8 mouse cellular contexts compared by ENCODE assay signal in genomic region chr9:120591490-120591889, GRCm38 (mm10). TPM values are rescaled to one million over a fixed set of nuclear protein-coding genes. Genes with fewer than 3 reads are reported as not detected.
DNase-seq lines count a peak whose midpoint lies in the region; ATAC-seq and TF ChIP-seq lines count a peak whose summit lies in the region.

No protein-coding gene starts in this region.

- DNase-seq in midbrain, embryonic 11.5 days (ENCODE audit: low spot score, missing footprints): peak; percentile 99
- DNase-seq in T-cell, adult 2 months (ENCODE audit: low spot score): peak; percentile 64
- DNase-seq in embryo, embryonic 11 days: peak; percentile 79
- peak; percentile 74 to 87 for DNase-seq in heart, postnatal 36 days
- peak; percentile 93 for DNase-seq in limb, embryonic 11.5 days (ENCODE audit: low spot score)
- DNase-seq in thymus, postnatal 36 days: peak; percentile 66 to 74

- 3% methylated on average over 9 of the region's 9 CpGs for WGBS in midbrain, embryonic 11.5 days
- 2% methylated on average over 9 of the region's 9 CpGs for WGBS in midbrain, embryonic 13.5 days
- WGBS in limb, embryonic 11.5 days: 5% methylated on average over 9 of the region's 9 CpGs
- 2% methylated on average over 9 of the region's 9 CpGs for WGBS in olfactory bulb, adult 2 months

- H3K27me3 ChIP-seq in midbrain, embryonic 11.5 days (ENCODE audit: control insufficient read depth, insufficient read depth, low read length): no peaks in the 10 kb centered on the region
- 0 out of 2 replicates have a peak, but pooled peaks cover 3% of the 10 kb centered on the region for H3K27me3 ChIP-seq in midbrain, embryonic 13.5 days
- H3K27me3 ChIP-seq in limb, embryonic 11.5 days (ENCODE audit: control insufficient read depth, insufficient read depth, low read length): no peaks in the 10 kb centered on the region

- no peaks in the 10 kb centered on the region for H3K9me3 ChIP-seq in midbrain, embryonic 11.5 days (ENCODE audit: control insufficient read depth, low read length)
- no peaks in the 10 kb centered on the region for H3K9me3 ChIP-seq in midbrain, embryonic 13.5 days
- no peaks in the 10 kb centered on the region for H3K9me3 ChIP-seq in limb, embryonic 11.5 days (ENCODE audit: control insufficient read depth, low read length)

- no peaks in the 10 kb centered on the region for H3K36me3 ChIP-seq in midbrain, embryonic 11.5 days (ENCODE audit: control insufficient read depth, insufficient read depth, low read length)
- H3K36me3 ChIP-seq in midbrain, embryonic 13.5 days: no peaks in the 10 kb centered on the region
- no peaks in the 10 kb centered on the region for H3K36me3 ChIP-seq in limb, embryonic 11.5 days (ENCODE audit: control insufficient read depth, insufficient read depth, low read length)

- no peak overlapping the region for H3K9ac ChIP-seq in midbrain, embryonic 11.5 days (ENCODE audit: low read length)
- H3K9ac ChIP-seq in midbrain, embryonic 13.5 days (replicated peaks): no peak overlapping the region
- no peak overlapping the region for H3K9ac ChIP-seq in limb, embryonic 11.5 days (ENCODE audit: low read length)

- H3K4me3 ChIP-seq in midbrain, embryonic 11.5 days (ENCODE audit: low read depth, low read length): no peak overlapping the region
- no peak overlapping the region for H3K4me3 ChIP-seq in midbrain, embryonic 13.5 days (replicated peaks)
- H3K4me3 ChIP-seq in limb, embryonic 11.5 days (ENCODE audit: low read depth, low read length): no peak overlapping the region
- no peak overlapping the region for H3K4me3 ChIP-seq in olfactory bulb, adult 2 months (ENCODE audit: insufficient read depth, low read depth, low read length)

- TF ChIP-seq POLR2A in olfactory bulb, adult 2 months (IDR thresholded peaks at IDR 0.05; ENCODE audit: insufficient read depth, low read depth, low read length): no peak

- no peaks in the 10 kb centered on the region for H3K4me1 ChIP-seq in midbrain, embryonic 11.5 days (ENCODE audit: control insufficient read depth, insufficient read depth, low read length)
- H3K4me1 ChIP-seq in midbrain, embryonic 13.5 days (replicated peaks): peaks cover 27% of the 10 kb centered on the region
- H3K4me1 ChIP-seq in limb, embryonic 11.5 days (ENCODE audit: control insufficient read depth, insufficient read depth, low read length): no peaks in the 10 kb centered on the region
- H3K4me1 ChIP-seq in olfactory bulb, adult 2 months (ENCODE audit: control insufficient read depth, insufficient read depth, low read length): peaks cover 6% of the 10 kb centered on the region; the same call in 1 of the 2 replicates

- peak; percentile 35; the same call in 1 of the 2 replicates for ATAC-seq in midbrain, embryonic 11.5 days (ENCODE audit: low FRiP score)
- ATAC-seq in midbrain, embryonic 13.5 days: no peak; the same call in 1 of the 2 replicates
- ATAC-seq in limb, embryonic 11.5 days (ENCODE audit: insufficient number of reproducible peaks, low FRiP score, low TSS enrichment, low read depth): no peak

- no peak overlapping the region for H3K27ac ChIP-seq in midbrain, embryonic 11.5 days (ENCODE audit: low read depth, low read length)
- H3K27ac ChIP-seq in midbrain, embryonic 13.5 days: no peak overlapping the region
- no peak overlapping the region for H3K27ac ChIP-seq in limb, embryonic 11.5 days (replicated peaks; ENCODE audit: low read depth, low read length)
- H3K27ac ChIP-seq in olfactory bulb, adult 2 months (ENCODE audit: insufficient read depth, low read depth, low read length): no peak overlapping the region

- TF ChIP-seq CTCF in olfactory bulb, adult 2 months (IDR thresholded peaks at IDR 0.05; ENCODE audit: insufficient read depth, low read depth, low read length): peak; percentile 51; the same call in 1 of the 2 replicates

- no peak overlapping the region for H3K4me2 ChIP-seq in midbrain, embryonic 11.5 days
- H3K4me2 ChIP-seq in midbrain, embryonic 13.5 days (replicated peaks): no peak overlapping the region
- no peak overlapping the region for H3K4me2 ChIP-seq in limb, embryonic 11.5 days (ENCODE audit: low read depth, severe bottlenecking)

- intact Hi-C loops in heart, postnatal 36 days (cut with DNase I): loop anchor here (1.0 kb wide), 1 partner anchor 89 kb away; no protein-coding TSS in a partner anchor

RNA-seq across cellular contexts. Expression of gene Rpl14, which starts 20.2 kb away (rescaled TPM):
- polyA plus RNA-seq in midbrain, embryonic 11.5 days (2014; fragmentation: Nextera tagmentation; extraction: Ambion mirVana): 871 and 903 TPM in 2 replicates
- 474 and 477 TPM in 2 replicates for polyA plus RNA-seq in midbrain, embryonic 13.5 days (2015; fragmentation: Nextera tagmentation; extraction: Ambion mirVana)
- 100 to 1,000 TPM; 283 to 295 TPM for total RNA-seq in heart, postnatal 36 days (2021)
- polyA plus RNA-seq in limb, embryonic 11.5 days (2014; fragmentation: Nextera tagmentation; extraction: Ambion mirVana): 962 and 998 TPM in 2 replicates
- 808 TPM in 1 of 2 replicates, not detected in the other for polyA plus RNA-seq in olfactory bulb, adult 2 months (2012; ENCODE audit: insufficient read depth, insufficient read length, low replicate concordance, missing spikeins)

RNA-seq across cellular contexts. Expression of gene Entpd3, which starts 51.9 kb away (rescaled TPM):
- 0.21 and 0.25 TPM in 2 replicates for polyA plus RNA-seq in midbrain, embryonic 11.5 days (2014; fragmentation: Nextera tagmentation; extraction: Ambion mirVana)
- 1.1 and 1.2 TPM in 2 replicates for polyA plus RNA-seq in midbrain, embryonic 13.5 days (2015; fragmentation: Nextera tagmentation; extraction: Ambion mirVana)
- not detected for total RNA-seq in heart, postnatal 36 days (2021)
- polyA plus RNA-seq in limb, embryonic 11.5 days (2014; fragmentation: Nextera tagmentation; extraction: Ambion mirVana): 0.19 and 0.21 TPM in 2 replicates
- polyA plus RNA-seq in olfactory bulb, adult 2 months (2012; ENCODE audit: insufficient read depth, insufficient read length, low replicate concordance, missing spikeins): not detected in 2 replicates
